Mouse (Mus musculus) urinary bladder, postnatal 10 days (tissue): ENCODE measurements around the gene Armc7.
"Not testable (repeated sequence)": the region's sequence is repeated elsewhere in the genome, so short reads cannot be mapped to it uniquely, and the experiment has no call there.

Experiments
- DNase-seq: peaks from one replicate; pipeline ENCODE4 v3.0.0; 2022; ENCODE audit warnings: low spot score

Armc7 gene

DNA sequence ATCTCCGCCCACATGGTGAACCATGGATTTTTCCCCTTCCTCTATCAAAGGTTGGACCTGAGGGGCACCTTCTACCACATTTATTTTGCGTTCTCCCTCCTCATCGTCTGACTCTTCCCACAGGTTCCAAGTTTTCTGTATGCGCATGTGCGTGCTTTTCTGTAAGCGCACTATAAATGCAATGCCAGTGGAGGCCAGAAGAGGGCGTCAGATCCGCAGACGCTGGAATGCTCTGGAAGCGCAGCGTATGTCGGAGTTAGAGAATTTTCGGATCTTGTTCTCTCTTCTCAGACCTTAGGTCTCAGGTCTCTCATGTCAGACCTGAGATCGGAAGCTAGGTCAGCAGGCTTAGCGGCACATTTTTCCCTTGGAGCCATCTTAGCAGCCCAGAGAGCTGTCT is 19.8 kb upstream of the Armc7 start:
- DNase-seq = no peak

DNA sequence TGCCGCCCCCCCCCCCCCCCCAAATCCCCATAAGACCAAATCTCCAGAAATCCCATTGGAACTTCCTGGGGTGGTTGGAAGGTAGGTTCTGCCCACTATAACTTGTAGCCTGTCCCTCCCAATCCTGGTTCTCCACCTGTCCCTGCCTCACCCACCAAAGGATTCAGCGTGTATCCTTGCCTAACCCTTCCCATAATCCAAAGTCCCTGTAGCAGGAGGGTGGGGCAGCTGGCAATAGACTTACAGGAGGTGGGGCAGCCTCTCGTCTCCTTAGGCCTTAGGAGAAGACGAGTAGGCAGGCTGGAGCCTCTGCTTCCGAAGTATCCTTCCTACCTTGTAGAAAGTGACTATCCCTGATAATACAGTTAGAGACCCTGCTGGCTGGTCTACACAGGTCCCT is 19.3 kb upstream of the Armc7 start:
- DNase-seq = no peak

DNA sequence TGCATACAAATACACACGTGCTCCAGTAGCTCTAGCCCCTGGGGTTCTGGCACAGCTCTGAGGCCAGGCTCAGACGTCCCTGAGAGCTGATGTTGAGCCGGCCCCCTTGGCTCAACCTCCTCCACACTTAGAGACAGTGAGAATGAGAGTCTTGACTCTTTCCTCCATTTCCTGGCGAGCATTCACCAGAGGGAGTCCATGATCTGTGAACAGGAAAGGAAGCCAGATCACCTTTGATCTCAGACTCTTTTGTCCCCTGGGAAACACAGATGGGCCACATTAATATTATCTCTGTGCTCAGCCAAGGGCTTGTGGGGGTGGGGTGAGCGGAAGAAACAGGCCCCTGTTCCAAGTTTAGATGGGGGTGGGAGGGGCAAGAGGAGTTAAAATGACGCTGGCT is 18.1 kb upstream of the Armc7 start:
- no peak for DNase-seq

DNA sequence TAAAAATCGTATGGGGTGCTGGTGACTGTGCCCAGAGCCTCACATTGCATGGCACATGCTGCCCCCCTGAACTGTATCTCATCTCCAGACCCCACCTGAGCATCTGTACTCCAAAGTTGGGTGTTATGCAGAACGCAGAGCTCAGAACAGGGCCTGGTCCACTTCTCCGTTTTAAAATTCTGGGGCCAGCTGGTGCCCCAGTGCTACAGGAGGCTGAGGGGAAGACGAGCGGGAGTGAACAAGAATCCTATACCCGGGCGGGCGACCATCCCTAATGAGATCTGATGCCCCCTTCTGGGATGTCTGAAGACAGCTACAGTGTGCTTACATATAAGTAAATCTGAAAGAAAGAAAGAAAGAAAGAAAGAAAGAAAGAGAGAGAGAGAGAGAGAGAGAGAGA is 14.5 kb upstream of the Armc7 start:
- DNase-seq = no peak

DNA sequence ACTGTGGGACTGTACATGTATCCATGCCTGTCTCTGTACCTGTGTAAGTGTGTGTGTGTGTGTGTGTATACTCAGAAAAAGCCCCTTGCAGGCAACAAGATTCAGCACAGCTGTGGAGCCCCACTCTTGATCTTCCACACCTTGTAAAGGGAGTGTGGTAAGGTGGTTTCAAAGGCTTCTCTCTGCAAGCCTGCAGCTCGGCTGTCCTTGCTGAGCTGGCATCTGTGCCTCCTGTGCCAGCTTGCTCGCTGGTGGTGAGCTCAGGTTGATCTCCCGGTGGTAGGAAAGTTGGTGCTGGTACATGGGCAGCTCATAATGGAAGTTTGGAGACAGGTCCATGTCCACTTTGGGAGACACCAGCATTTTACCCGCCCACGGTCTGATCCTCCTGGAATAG is 13.6 kb upstream of the Armc7 start:
- no peak for DNase-seq

DNA sequence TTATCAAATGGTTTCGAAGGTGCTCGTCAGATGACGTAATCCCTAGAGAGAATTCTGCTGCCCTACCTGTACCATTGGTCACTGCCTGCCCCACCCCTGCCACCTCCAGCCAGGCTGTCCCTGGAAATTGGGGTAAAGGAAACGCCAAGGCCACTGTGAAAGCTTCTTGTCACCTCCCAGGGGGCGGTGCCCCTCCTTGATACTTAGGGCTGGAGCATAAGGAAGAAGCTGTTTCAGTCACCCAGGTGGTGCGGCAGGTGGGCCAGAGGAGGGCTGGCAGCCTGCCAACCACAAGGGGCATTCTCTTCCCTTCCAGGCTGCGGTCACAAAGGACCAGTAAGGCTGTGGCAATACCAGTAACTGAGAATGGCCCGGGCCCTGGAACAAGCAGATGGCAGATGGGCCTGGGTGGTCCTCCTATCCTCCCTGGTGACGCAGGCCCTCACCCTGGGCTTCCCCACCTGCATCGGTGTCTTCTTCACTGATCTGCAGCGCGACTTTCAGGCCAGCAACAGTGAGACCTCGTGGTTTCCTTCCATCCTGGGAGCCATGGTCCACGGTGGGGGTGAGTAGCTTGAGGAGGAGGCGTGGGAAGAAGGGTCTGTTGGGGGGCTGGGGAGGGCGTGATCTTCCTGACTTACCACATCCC is 13.1 kb upstream of the Armc7 start, which contains the start of gene Slc16a5:
Gene Slc16a5 (plus strand): TSS at position 232 of the 649 bp plus-strand sequence.
- DNase-seq = no peak

DNA sequence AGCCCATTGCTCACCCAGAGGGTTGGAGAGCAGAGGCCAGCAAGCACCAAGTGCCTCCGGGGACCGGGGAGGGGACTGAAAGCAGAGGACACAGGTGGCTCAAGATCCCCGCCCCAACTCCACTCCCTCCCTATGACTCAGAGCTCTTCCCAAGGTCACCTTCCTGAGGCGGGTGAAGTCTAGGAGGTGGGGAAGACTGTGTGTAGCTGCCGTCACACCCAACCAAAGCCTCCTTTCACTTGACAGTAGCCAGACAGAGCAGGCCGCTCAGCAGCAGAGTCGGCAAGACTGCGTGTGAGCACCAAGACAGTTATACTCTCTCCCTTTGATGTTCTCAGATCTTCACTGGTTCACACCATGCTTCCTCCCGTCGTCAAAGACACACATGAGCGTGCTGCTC is 12.1 kb upstream of the Armc7 start:
- no peak for DNase-seq

DNA sequence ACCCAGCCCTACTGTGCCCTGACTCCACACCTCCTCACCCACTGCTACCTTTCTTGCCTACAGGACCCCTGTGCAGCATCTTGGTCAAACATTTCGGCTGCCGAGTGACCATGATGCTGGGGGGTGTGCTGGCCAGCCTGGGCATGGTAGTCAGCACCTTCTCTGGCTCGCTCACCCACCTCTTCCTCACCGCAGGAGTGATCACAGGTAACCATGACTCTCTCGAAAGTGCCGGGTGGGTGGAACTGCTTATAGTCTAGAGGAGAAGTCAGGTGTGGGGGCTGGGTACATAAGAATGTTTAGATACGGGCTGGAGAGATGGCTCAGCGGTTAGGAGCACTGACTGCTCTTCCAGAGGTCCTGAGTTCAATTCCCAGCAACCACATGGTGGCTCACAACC is 10.6 kb upstream of the Armc7 start:
- no peak for DNase-seq

DNA sequence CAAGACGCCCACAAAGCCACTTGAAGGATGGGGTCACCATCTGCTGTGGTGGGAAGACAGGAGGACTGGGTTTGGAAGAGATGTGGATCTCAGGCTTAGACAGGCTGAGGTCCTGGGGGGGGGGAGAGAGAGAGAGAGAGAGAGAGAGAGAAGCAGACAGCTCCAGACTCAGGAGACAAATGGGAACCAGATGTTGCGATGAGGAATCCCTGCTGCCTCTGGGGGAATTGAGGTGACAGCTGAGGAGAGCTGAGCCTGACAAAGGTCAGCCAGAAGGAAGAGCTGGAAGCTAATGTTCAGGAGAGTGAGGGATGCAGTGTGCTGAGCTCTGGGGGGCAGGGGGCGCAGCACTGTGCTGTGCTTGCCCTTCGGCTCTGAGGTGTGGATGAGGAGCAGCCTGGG is 8.2 kb upstream of the Armc7 start:
- no peak for DNase-seq

DNA sequence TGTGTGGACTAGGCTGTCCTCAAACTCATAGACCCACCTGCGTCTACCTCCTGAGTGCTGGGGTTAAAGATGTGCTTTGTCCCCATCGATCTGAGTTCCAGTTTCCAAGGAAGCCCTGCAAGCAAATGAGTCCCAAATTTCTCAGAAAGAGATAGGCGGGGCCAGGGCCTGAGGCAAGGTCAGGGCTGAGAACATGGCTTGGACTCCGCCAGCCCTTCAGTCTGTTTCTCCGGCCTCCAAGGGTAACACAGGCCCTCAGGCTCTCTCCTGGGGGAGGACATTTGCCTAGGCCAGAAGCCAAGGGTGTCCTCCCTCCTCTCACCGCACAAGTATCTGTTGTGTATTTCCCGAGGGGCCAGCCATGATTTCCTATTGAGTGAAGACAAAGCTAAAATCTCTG is 3.3 kb upstream of the Armc7 start:
- DNase-seq = no peak

DNA sequence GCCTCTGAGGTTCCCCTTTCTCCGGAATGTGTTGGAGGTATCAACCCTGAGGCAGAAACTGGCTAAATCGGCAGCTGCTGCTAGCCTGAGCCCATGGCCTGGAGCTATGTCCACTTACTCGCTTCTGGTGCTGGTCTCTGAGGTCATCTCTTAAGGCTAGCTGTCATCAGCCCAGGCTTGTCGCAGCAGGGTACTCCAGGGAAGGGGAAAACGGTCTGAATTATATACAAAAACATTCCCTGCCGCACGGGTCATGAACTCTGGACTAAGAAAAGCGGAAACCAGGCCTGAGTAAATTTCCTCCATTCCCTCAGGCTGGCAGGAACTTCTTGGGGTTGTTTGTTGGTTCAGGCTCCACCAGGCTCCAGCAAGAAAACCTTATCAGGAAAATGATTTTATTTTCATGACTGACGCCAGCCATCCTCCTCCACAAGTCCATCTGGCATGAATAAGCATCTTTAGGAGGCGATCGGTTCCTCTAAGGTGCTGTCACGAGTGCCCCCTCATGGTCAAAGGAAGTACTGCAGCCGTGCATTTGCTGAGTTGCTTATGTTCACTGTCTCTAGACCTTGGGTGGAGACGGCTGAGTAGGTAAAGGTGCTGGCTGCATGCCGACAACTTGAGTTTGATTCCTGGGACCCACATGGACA is 1.7 kb upstream of the Armc7 start:
- peak; percentile 85 for DNase-seq

DNA sequence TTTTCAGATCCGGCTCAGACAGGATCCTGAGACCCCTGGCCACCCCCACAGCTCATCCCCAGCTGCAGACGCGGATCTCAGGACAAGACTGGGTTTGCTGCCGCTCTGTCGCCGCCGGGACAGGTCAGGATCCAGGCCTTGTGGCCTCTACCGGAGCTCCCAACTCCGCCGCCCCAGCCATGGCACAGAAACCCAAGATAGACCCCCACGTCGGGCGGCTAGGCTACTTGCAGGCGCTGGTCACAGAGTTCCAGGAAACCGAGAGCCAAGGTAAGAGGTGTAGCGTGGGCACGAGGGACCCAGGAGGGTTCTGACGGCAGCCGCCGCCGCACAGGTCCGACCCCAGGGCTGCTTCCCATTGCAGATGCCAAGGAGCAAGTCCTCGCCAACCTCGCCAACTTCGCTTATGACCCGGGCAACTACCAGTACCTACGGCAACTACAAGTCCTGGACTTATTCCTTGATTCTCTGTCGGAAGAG is 331 bp downstream of the Armc7 start:
- DNase-seq = no peak

DNA sequence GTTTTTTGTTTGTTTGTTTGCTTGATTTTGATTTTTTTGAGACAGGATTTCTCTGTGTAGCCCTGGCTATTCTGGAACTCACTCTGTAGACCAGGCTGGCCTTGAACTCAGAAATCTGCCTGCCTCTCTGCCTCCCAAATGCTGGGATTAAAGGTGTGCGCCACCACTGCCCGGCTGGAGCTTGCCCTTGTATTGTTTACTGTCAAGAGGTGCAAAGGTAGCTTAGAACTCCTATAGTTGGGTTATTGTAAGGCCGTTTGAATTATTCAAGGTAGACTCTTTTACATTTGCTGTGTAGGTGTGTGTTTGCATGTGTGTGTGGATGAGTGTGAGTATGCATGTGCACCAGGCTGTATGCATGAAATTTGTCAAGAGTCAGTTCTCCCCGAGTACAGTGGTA is 1.2 kb downstream of the Armc7 start:
- not testable (repeated sequence) for DNase-seq

DNA sequence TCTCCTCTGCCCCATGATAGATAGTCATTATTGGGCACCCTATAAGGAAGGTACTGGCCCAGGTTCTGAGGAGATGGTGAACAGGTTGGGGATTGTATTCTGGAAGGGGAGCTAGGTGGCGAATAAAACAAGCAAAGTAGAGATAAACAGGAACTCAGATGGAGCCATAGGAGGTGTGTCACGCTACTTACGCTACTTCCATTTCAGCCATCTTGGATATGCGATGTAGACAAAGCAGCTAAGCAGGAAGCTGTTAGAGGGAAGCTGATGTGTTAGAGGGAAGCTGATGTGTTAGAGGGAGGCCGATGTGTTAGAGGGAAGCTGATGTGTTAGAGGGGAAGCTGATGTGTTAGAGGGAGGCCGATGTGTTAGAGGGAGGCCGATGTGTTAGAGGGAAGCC is 1.9 kb downstream of the Armc7 start:
- DNase-seq = not testable (repeated sequence)

DNA sequence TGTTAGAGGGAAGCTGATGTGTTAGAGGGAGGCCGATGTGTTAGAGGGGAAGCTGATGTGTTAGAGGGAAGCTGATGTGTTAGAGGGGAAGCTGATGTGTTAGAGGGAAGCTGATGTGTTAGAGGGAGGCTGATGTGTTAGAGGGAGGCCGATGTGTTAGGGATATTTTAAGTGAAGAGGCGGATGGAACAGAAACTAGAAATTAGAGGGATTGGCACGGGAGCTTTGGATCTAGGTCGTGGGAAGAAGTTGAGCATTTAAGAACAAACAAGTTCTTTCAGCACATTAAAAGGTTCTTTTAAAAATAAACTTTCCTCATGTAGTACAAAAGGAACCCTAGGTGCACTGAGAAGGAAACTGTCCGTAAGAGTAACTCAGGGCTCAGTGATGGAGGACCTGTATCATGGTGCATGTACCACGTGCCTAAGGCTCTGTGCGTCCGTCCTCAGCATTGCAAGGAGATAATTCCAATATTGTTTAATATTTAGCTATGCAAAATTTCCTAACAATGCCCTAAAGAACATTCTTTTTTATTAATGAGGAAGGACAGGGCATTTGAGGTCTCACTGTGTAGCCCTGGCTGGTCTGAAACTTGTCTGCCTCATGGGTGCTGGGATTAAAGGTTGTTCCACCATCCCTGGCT is 3.0 kb downstream of the Armc7 start:
- no peak for DNase-seq

DNA sequence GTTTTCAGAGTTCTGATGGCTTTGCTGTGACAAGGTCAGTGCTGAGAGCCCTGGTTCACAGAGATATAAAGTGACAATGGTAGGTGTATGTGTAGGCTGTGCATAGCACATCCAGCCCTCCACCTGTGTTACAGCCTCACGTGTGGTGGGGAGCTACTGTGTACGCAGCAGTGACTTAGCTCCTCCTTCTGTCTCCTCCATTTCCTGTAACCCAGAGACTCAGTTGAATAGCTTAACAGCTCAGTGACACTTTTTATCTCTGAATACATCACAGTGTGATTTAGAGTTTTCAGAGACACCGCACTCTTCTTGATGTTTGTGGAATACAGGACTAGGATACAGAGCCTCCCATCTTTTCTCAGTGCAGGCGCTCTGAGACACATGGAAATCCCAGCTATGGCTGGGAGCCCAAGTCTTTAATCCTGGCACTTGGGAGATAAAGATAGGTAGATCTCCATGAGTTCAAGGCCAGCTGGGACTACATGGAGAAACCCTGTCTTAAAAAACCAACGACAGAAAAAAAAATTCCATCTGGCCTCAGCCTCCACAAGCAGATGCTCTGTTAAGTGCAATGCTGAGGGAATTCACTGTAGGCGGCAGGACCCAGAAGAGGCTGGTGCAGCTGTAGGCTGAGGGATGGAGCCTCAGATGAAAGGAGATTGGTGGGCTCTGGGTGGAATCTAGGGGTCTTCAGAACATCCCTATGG is 6.2 kb downstream of the Armc7 start:
- DNase-seq = no peak

DNA sequence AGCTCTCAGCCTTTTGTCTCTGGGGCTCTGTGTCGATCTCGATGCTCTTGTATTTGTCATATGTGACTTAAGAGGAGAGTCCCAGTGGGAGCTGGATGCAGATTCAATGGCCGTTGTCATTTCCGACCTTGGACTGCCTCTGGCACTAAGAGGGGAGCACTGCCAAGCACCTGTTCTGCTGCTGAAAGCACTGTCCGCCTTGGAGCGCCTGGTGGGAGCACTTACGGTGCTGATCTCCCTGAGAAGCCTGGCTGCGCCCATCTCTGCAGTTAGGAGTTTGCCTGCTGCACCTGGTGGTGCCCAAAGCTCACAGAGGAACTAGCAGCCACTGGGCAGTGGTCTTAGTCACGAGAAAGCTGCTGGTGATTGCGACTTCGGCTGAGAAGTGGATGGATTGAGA is 7.8 kb downstream of the Armc7 start:
- no peak for DNase-seq

DNA sequence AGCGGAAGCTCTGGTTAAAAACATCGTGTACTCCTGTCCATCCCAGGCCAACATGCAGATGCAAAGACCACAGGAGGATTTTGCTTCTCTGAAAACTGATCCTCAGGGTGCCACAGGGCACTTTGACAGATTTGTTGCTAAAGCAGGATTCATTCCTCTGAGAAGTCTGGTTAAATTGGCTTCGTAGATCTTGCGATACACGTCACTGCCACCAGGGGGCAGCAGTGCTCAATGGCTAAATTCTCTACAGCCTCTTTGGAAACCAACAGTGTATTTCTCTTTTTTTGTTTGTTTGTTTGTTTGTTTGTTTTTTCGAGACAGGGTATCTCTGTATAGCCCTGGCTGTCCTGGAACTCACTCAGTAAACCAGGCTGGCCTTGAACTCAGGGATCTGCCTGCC is 8.3 kb downstream of the Armc7 start:
- no peak for DNase-seq

DNA sequence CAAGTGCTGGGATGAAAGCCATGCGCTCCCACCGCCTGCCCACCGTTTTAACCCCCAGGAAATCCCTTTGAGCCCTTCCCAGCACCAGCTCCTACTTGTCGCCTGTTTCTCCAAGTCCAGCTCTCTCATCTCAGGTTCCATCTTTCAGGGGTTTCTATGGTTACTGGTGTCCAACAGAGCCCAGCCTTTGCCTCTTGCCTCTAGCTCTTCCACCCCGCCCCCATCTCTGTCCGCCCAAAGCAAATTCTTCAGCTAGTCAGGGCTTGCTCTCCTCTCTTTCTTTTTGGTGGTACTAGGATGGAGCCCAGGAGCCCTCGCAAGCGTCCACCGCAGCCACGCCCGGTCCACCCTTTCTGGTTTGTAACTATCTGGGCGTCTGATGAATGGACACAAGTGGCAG is 9.7 kb downstream of the Armc7 start:
- DNase-seq = no peak

DNA sequence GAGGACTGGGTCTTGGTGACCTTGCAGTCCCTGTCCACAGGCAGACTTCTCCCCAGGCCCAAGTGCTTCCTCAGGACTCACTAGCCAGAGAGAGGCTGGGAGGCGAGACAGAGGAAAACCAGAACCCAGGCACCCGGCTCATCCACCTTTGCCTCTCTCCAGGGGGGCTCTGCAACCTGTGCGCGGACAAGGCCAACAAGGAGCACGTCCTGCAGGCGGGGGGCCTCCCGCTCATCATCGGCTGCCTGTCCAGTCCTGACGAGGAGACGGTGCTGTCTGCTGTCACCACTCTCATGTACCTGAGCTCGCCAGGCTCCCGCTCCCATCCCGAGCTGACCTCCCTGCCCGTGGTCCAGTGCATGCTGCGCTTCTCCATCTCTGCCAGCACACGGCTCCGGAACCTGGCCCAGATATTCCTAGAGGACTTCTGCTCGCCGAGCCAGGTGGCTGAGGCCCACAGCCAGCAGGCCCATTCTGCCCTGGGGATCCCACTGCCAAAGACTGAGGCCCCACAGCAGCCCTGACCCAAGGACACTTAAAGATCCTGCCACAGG is 13.2 kb downstream of the Armc7 start:
- no peak for DNase-seq

DNA sequence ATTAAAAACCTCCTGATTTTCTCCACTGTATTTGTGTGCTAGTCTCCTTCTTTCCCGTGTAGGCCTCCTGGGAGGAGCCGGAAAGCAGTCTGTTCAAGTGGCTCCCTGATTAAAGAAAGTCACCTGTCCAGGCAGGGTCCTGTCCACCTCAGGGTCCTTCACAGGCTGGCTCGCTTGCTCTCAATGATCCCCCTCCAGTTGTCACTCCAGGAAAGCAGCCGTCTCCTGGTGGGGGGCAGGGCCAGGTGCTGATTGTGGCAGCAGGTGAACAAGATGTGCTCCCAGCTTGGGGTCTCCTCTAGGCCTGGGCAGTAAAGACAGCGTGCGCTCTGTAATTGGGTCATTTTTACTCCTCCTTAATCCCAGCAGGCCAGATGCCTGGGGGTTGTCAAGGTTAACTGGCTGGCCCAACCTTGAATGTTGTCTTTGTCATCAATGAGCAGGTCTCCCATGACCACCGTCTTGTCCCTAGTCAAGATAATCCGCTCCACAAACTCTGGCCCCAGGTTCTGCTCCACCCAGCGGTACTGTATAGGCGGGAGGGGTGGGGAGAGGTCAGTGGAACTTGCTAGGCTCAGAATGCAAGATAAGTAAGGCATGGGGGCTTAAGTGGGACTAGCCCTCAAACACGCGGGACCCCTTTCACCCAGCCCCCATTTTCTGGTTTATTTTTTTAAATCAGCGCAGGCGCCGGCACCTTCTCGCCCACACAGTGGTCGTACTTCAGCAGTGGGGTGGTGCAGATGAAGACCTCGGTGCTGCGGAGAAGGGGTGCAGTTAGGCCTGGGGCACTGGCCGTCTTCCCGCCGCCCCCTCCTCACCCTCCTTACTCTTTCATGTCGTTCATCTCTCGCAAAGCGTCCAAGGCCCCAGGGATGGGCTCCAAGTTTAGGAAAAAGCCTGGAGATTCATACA is 15.2 kb downstream of the Armc7 start:
- DNase-seq = no peak
